Mouse (Mus musculus): ENCODE data around the gene Usp2.

DNA sequence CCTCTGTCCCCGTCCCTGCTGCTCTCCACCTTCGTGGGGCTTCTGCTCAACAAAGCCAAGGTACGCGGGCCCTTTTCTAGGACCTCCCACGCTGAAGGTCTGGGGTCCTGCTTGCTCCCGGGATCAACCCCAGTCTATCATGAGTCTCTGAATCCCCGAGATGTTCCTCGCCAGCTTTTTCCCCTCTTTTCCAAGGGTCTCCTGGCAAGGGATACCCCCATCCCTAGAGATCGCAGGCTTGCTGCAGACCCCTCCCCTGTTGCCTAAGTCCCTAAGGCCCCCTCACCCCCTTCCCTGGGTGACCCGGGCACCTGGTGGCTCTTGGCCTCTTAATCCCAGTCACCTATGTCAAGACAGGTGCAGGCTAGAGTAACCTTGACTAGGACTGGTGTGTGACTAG is 18.5 kb downstream of the Usp2 start:
- TF ChIP-seq POLR2A (IDR thresholded peaks at IDR 0.05; ENCODE audit: borderline replicate concordance, low read depth, low read length) (no peak), CTCF (IDR thresholded peaks at IDR 0.05; ENCODE audit: low read depth, low read length) (no peak)
